Mouse (Mus musculus): Measurements from ENCODE around the gene Gm7954.
"Not testable (repeated sequence)": the region's sequence is repeated elsewhere in the genome, so short reads cannot be mapped to it uniquely, and the experiment has no call there.

The Gm7954 gene

GRCm38 (mm10) chr14:41453418-41453817, at the start of gene Gm7954:
TSS of gene Gm7954 (minus strand) at chr14:41453518.
- DNase-seq (ENCODE audit: low spot score in 2 of 2) = not testable (repeated sequence)

- not testable (repeated sequence) for DNase-seq (ENCODE audit: low spot score in 2 of 2)
Measured at GRCm38 (mm10) chr14:41489385-41489784, 36.1 kb upstream of the Gm7954 start, which contains the start of gene Gm3486. TSS of gene Gm3486 (minus strand) at chr14:41489485.

- peak in 1 of 2 experiments; percentile 10 for DNase-seq (ENCODE audit: low spot score in 2 of 2)
Measured at GRCm38 (mm10) chr14:41425393-41426075, 27.8 kb downstream of the Gm7954 start.

- not testable (repeated sequence) for DNase-seq (ENCODE audit: low spot score in 2 of 2)
Measured at GRCm38 (mm10) chr14:41424694-41425093, 28.6 kb downstream of the Gm7954 start.

GRCm38 (mm10) chr14:41408181-41408580, 45.1 kb downstream of the Gm7954 start, which contains the start of gene Gm6482:
TSS of gene Gm6482 (minus strand) at chr14:41408281.
- DNase-seq (ENCODE audit: low spot score in 2 of 2) = not testable (repeated sequence)

Measured in frontal cortex, postnatal 36 days (tissue).